8 mouse cellular contexts compared by ENCODE assay signal in genomic region chr8:92817928-92818818, GRCm38 (mm10). TPM values are rescaled to one million over a fixed set of nuclear protein-coding genes. Genes with fewer than 3 reads are reported as not detected.
DNase-seq lines count a peak whose midpoint lies in the region; ATAC-seq and TF ChIP-seq lines count a peak whose summit lies in the region.

No protein-coding gene starts in this region.

- H3K4me2 ChIP-seq in lung, embryonic 14.5 days: no peak overlapping the region

- no peaks in the 10 kb centered on the region for H3K79me2 ChIP-seq in MEL (ENCODE audit: control insufficient read depth, insufficient read depth, low read length, poor library complexity)

- TF ChIP-seq CTCF in MEL (IDR thresholded peaks at IDR 0.05 in 2 of 3, conservative IDR thresholded peaks at IDR 0.05 in 1 of 3; ENCODE audit: control insufficient read depth in 1 of 3, insufficient read depth in 1 of 3, low read depth in 2 of 3, low read length in 3 of 3, poor library complexity in 1 of 3, severe bottlenecking in 1 of 3): peak; percentile 64 to 99 (median 87)
- TF ChIP-seq CTCF in cerebellum, adult 2 months (IDR thresholded peaks at IDR 0.05; ENCODE audit: borderline replicate concordance, insufficient read depth, low read depth, low read length): peak; percentile 79
- peak; percentile 98 for TF ChIP-seq CTCF in layer of hippocampus, adult 2 months (conservative IDR thresholded peaks at IDR 0.05)
- TF ChIP-seq CTCF in lung, embryonic 14.5 days (IDR thresholded peaks at IDR 0.05; ENCODE audit: low read depth): peak; percentile 100

- no peaks in the 10 kb centered on the region for H3K9me3 ChIP-seq in MEL (replicated peaks; ENCODE audit: insufficient read depth, low read length)
- H3K9me3 ChIP-seq in lung, embryonic 14.5 days (ENCODE audit: low read depth, low read length): no peaks in the 10 kb centered on the region

- 24% methylated on average over 6 of the region's 6 CpGs for WGBS in cerebellum, adult 2 months
- WGBS in lung, embryonic 14.5 days: 15% methylated on average over 6 of the region's 6 CpGs

- no peak overlapping the region for H3K4me3 ChIP-seq in MEL (ENCODE audit: control insufficient read depth in 1 of 2, insufficient read depth in 1 of 2, low read depth in 2 of 2, low read length in 2 of 2)
- no peak overlapping the region for H3K4me3 ChIP-seq in cerebellum, adult 2 months (replicated peaks; ENCODE audit: insufficient read depth, low read depth, low read length)
- H3K4me3 ChIP-seq in layer of hippocampus, adult 2 months: no peak overlapping the region
- H3K4me3 ChIP-seq in lung, embryonic 14.5 days (ENCODE audit: low read depth, low read length): no peak overlapping the region

- peak; percentile 88 for ATAC-seq in lung, embryonic 14.5 days (ENCODE audit: insufficient read depth)

- H3K36me3 ChIP-seq in MEL (ENCODE audit: control insufficient read depth in 1 of 2, insufficient read depth in 2 of 2, low read length in 2 of 2): no peaks in the 10 kb centered on the region
- H3K36me3 ChIP-seq in lung, embryonic 14.5 days (ENCODE audit: insufficient read depth): no peaks in the 10 kb centered on the region

- TF ChIP-seq POLR2A in MEL (IDR thresholded peaks at IDR 0.05; ENCODE audit: control insufficient read depth in 1 of 2, insufficient read depth in 1 of 2, low read depth in 1 of 2, low read length in 2 of 2, poor library complexity in 1 of 2): no peak
- no peak for TF ChIP-seq POLR2A in cerebellum, adult 2 months (IDR thresholded peaks at IDR 0.05; ENCODE audit: borderline replicate concordance, insufficient read depth, low read length)

- no peaks in the 10 kb centered on the region for H3K27me3 ChIP-seq in MEL (ENCODE audit: control insufficient read depth in 1 of 2, insufficient read depth in 2 of 2, low read length in 2 of 2)
- H3K27me3 ChIP-seq in cerebellum, adult 2 months (ENCODE audit: control insufficient read depth, insufficient read depth, low read length): no peaks in the 10 kb centered on the region
- 0 out of 2 replicates have a peak, but pooled peaks cover 3% of the 10 kb centered on the region for H3K27me3 ChIP-seq in lung, embryonic 14.5 days (ENCODE audit: insufficient read depth, low read length)

- H3K4me1 ChIP-seq in MEL (ENCODE audit: control insufficient read depth in 1 of 2, insufficient read depth in 2 of 2, low read length in 2 of 2): no peaks in the 10 kb centered on the region
- peaks cover 2% of the 10 kb centered on the region; the same call in 1 of the 2 replicates for H3K4me1 ChIP-seq in cerebellum, adult 2 months (ENCODE audit: control insufficient read depth, insufficient read depth, low read length)
- no peaks in the 10 kb centered on the region for H3K4me1 ChIP-seq in lung, embryonic 14.5 days (ENCODE audit: insufficient read depth)

- no peak overlapping the region for H3K9ac ChIP-seq in MEL (ENCODE audit: control insufficient read depth, low read depth, low read length, poor library complexity, severe bottlenecking)
- H3K9ac ChIP-seq in lung, embryonic 14.5 days: no peak overlapping the region

- no peak for TF ChIP-seq EP300 in MEL (IDR thresholded peaks at IDR 0.05; ENCODE audit: low read depth in 1 of 2, low read length in 2 of 2)

- TF ChIP-seq RAD21 in MEL (IDR thresholded peaks at IDR 0.05; ENCODE audit: low read depth, low read length): peak; percentile 95

- peak; percentile 71 for DNase-seq in MEL (ENCODE audit: low read depth, low spot score)
- peak; percentile 54 to 60 for DNase-seq in cerebellum, adult 2 months
- peak; percentile 95 for DNase-seq in forelimb bud, embryonic 11.5 days (ENCODE audit: low read depth, low spot score)
- peak; percentile 95 for DNase-seq in heart, postnatal 4 days
- DNase-seq in layer of hippocampus, adult 2 months (ENCODE audit: low spot score in 2 of 2): peak; percentile 87 to 95
- DNase-seq in lung, embryonic 14.5 days: peak; percentile 98
- DNase-seq in ovary, adult 18-20 months (ENCODE audit: low spot score): peak; percentile 77
- peak; percentile 16 to 21 for DNase-seq in thymus, adult 18-20 months

- H3K27ac ChIP-seq in MEL (ENCODE audit: control insufficient read depth, low read depth, low read length): no peak overlapping the region
- H3K27ac ChIP-seq in cerebellum, adult 2 months (ENCODE audit: insufficient read depth, low read length): no peak overlapping the region
- no peak overlapping the region for H3K27ac ChIP-seq in layer of hippocampus, adult 2 months
- H3K27ac ChIP-seq in lung, embryonic 14.5 days (ENCODE audit: low read depth): no peak overlapping the region

TF ChIP-seq in MEL, 35 proteins besides CTCF, POLR2A, EP300 and RAD21:
- TF ChIP-seq MXI1 (IDR thresholded peaks at IDR 0.05; ENCODE audit: low read depth, low read length): no peak
- peak; percentile 78 for TF ChIP-seq ELF1 (IDR thresholded peaks at IDR 0.05; ENCODE audit: low read depth, low read length)
- peak; percentile 97 for TF ChIP-seq ZC3H11A (IDR thresholded peaks at IDR 0.05; ENCODE audit: low read depth, low read length)
- peak; percentile 98 for TF ChIP-seq SMC3 (IDR thresholded peaks at IDR 0.05; ENCODE audit: low read depth, low read length)

RNA-seq across cellular contexts. Expression of gene Mmp2, which starts 8.9 kb away (rescaled TPM):
- not detected in 2 replicates for total RNA-seq in MEL (2012; rRNA removed)
- under 1 TPM in 1 of 2 experiments, not detected in 1; 0.25 TPM for polyA plus RNA-seq in MEL (2012; ENCODE audit: insufficient read depth in 1 of 2, insufficient read length in 2 of 2, low read depth in 1 of 2, low replicate concordance in 2 of 2, missing spikeins in 1 of 2)
- 2.8 TPM in 2 replicates for polyA plus RNA-seq in cerebellum, adult 2 months (2012; rRNA removed)
- 100 to 1,000 TPM; 140 to 153 TPM for total RNA-seq in heart, postnatal 4 days (2021)
- 1 to 10 TPM; 2.7 to 3.0 TPM for total RNA-seq in layer of hippocampus, adult 2 months (2021)
- polyA plus RNA-seq in lung, embryonic 14.5 days (2014; fragmentation: Nextera tagmentation; extraction: Ambion mirVana): 268 and 283 TPM in 2 replicates

RNA-seq across cellular contexts. Expression of gene Lpcat2, which starts 37.0 kb away (rescaled TPM):
- 5.2 and 5.9 TPM in 2 replicates for total RNA-seq in MEL (2012; rRNA removed)
- polyA plus RNA-seq in MEL (2012; ENCODE audit: insufficient read depth in 1 of 2, insufficient read length in 2 of 2, low read depth in 1 of 2, low replicate concordance in 2 of 2, missing spikeins in 1 of 2): 1 to 10 TPM in 1 of 2 experiments, not detected in 1; 7.5 TPM
- polyA plus RNA-seq in cerebellum, adult 2 months (2012; rRNA removed): 8.4 and 10.6 TPM in 2 replicates
- 1 to 10 TPM; 1.9 to 2.8 TPM for total RNA-seq in heart, postnatal 4 days (2021)
- total RNA-seq in layer of hippocampus, adult 2 months (2021): 10 to 100 TPM; 10.0 to 11.2 TPM
- 7.8 and 8.0 TPM in 2 replicates for polyA plus RNA-seq in lung, embryonic 14.5 days (2014; fragmentation: Nextera tagmentation; extraction: Ambion mirVana)

Comparison
In these comparisons a context has a peak if more than half of its experiments do, and no peak if none do; other contexts are left out.
1. DNase-seq: peak in every context shown above with its lines; median percentile 98 in lung, embryonic 14.5 days; 95 in forelimb bud, embryonic 11.5 days; 95 in heart, postnatal 4 days; 91 in layer of hippocampus, adult 2 months; 77 in ovary, adult 18-20 months; 71 in MEL; 57 in cerebellum, adult 2 months; 18 in thymus, adult 18-20 months.
2. RNA of gene Mmp2, which starts 8.9 kb away (total RNA-seq): 140 to 153 TPM in heart, postnatal 4 days; 2.7 to 3.0 TPM in layer of hippocampus, adult 2 months and not detected in MEL; every median in the first group is over 10 times any median in the second.
3. Peak in every context shown above with its lines, with median percentiles within 50 percentile points of each other: CTCF ChIP-seq.